Mouse (Mus musculus): ENCODE results near the gene Ebf1. TPM values are rescaled to one million over a fixed set of nuclear protein-coding genes. Genes with fewer than 3 reads are reported as not detected.

Ebf1 gene
- total RNA-seq, 1 experiment from 2014 or later = 184 TPM

- no peak for ATAC-seq (ENCODE audit: extremely low read depth, insufficient number of reproducible peaks, low FRiP score, poor library complexity, severe bottlenecking)
These were observed 144.2 kb downstream of the Ebf1 start for GRCm38 (mm10) chr11:44761128-44761996.

DNA sequence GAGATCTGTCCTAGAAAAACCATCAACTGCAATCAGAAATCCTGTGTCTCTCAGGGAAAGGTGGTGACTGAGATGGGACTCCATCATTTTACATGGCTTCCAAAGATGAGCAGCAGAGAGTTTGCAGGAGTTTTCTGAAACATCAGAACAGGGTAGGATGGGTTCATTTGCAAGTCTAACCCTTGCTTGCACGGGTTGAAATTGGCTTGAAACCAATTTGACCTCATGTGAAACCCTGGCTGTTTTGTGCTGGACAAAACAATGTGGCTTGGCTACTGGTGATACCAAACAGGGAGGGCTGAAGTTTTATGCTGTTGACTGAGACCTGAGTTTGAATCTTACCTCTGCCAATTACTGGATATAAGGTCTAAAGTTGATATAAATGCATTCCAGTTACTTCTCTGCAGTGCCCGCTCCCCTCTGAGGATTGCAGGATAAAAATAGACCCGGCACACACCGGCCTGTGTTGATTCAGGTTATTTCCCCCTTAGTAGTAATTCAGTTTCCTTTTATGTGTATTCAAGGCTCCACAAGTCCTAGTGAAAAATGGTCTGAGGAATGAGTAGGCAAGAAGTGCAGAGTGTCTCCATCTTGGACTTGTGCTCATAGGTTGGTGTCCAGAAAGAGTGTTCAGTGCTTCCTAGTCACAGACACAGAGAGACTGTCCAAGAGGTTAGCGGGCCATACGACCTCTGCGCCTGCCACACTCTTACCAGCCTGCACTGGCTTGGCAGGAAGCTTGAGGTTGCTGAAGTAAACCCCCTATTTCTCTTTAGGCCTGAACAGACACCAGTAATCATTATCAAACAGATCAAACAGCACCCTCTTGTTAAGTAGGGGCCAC, 147.1 kb downstream of the Ebf1 start:
- ATAC-seq (ENCODE audit: extremely low read depth, insufficient number of reproducible peaks, low FRiP score, poor library complexity, severe bottlenecking) = peak; percentile 38; the same call in 1 of the 2 replicates

DNA sequence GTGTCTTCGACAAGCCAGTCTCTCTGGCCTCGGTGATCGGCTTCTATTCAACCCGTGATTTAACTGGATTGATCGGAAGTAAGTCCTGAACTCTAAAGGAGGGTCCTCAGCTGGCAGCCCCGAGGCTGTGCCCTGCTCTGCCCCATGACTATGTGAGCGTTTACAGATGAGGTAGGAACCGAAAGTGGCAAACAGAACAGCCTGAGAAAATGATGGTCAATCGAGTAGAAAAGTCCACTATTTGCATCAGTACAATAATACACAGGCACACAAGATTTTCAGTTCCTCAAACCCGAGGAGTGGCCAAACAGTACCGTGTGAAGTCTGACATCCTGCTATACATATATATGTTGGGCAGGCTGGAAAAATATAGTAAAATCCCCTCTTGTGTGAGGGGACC, 147.9 kb downstream of the Ebf1 start:
- ATAC-seq (ENCODE audit: extremely low read depth, insufficient number of reproducible peaks, low FRiP score, poor library complexity, severe bottlenecking) = peak; percentile 80

- ATAC-seq (ENCODE audit: extremely low read depth, insufficient number of reproducible peaks, low FRiP score, poor library complexity, severe bottlenecking) = no peak
These were observed 149.1 kb downstream of the Ebf1 start for GRCm38 (mm10) chr11:44766246-44766645.

GRCm38 (mm10) chr11:44767322-44767721, 150.2 kb downstream of the Ebf1 start:
- no peak for ATAC-seq (ENCODE audit: extremely low read depth, insufficient number of reproducible peaks, low FRiP score, poor library complexity, severe bottlenecking)

DNA sequence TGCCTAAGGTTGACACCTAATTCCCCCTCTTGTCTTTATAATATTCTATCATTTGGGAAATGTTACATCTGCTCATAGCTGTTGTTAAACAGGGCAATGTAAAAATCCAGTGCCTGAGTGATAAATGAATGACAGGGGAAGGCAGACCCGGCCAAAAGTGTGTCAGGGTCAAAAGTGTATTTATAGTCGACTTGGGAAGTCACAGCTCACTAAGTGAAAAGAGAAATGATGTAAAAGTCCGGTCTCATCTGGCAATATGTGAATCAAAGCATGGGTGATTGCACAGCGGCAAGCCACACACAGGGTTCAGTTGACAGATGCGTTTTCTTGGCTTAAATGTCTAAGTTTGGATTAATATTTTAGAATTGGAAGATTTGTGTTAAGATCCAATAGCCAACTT, 151.2 kb downstream of the Ebf1 start:
- no peak for ATAC-seq (ENCODE audit: extremely low read depth, insufficient number of reproducible peaks, low FRiP score, poor library complexity, severe bottlenecking)

- ATAC-seq (ENCODE audit: extremely low read depth, insufficient number of reproducible peaks, low FRiP score, poor library complexity, severe bottlenecking) = no peak
These were observed 154.0 kb downstream of the Ebf1 start for GRCm38 (mm10) chr11:44770989-44771564.

- ATAC-seq (ENCODE audit: extremely low read depth, insufficient number of reproducible peaks, low FRiP score, poor library complexity, severe bottlenecking) = peak; percentile 27; the same call in 1 of the 2 replicates
These were observed 157.3 kb downstream of the Ebf1 start for GRCm38 (mm10) chr11:44774411-44774810.

DNA sequence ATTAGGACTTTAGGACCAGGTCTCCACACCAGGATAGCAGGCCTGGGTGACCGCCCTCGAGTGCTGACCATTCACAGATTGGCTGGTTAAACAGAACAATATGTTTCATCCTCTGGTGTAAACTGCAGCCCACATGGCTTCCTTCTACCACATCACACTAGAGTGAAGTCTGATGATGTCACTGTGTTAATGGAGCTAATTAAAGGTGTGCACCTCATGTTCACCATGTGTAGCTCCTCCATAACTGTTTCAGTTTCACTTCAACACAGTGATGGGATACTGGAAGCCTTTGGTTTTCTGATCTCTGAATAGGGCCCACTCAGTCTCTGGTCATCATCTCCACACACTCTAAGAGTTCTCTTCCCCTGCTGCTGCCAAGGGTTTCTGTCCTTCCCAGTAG, 158.4 kb downstream of the Ebf1 start:
- ATAC-seq (ENCODE audit: extremely low read depth, insufficient number of reproducible peaks, low FRiP score, poor library complexity, severe bottlenecking) = peak; percentile 81

GRCm38 (mm10) chr11:44776556-44776955, 159.4 kb downstream of the Ebf1 start:
- no peak for ATAC-seq (ENCODE audit: extremely low read depth, insufficient number of reproducible peaks, low FRiP score, poor library complexity, severe bottlenecking)

DNA sequence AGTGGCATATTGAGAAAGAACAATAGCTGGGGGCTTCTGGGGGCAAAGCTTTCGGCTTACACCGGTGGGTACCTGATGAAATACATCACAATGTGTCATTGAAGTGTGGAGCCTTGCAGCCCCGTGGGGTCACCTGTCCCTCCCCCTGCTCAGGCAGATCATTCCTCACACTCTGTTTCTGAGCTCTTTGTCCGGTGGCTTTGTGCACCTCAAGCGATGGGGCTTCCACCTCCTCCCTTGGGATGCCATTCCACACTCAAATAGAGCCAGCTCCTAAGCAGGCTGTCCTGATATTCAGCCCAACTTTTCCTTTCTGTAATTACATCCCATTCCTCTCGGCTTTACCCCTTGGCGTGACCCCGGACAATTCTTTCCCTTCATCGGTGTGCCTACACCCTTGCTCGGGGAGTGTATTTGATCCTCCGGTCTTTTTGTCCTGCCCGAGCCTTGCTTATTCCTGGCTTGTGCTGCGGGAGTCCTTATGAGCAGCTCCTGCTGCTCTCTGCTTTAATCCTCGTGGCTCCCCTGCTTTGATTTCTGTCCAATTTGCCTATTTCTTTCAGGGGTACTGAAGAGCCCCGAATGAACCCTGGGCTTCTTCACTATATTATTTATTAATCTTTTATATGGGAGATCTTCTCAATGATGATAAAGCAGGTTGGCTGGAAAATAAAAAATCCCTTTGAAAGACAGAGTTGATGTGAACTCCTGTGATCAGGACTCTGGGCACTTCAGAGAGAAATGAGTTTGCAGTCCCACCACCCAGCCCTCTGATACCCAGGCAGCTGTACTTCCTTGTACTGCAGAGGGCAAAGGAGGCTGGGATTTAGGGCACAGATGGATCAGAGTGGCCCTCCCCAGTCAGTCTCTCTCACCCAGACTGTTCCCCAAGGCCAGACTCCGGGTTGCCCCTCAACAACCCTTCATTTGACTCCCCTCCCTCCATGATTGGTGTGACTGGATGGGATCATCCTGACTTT, 160.5 kb downstream of the Ebf1 start:
- no peak for ATAC-seq (ENCODE audit: extremely low read depth, insufficient number of reproducible peaks, low FRiP score, poor library complexity, severe bottlenecking)

- no peak for ATAC-seq (ENCODE audit: extremely low read depth, insufficient number of reproducible peaks, low FRiP score, poor library complexity, severe bottlenecking)
These were observed 161.9 kb downstream of the Ebf1 start for GRCm38 (mm10) chr11:44779030-44779429.

- no peak for ATAC-seq (ENCODE audit: extremely low read depth, insufficient number of reproducible peaks, low FRiP score, poor library complexity, severe bottlenecking)
These were observed 167.3 kb downstream of the Ebf1 start for GRCm38 (mm10) chr11:44784255-44785029.

DNA sequence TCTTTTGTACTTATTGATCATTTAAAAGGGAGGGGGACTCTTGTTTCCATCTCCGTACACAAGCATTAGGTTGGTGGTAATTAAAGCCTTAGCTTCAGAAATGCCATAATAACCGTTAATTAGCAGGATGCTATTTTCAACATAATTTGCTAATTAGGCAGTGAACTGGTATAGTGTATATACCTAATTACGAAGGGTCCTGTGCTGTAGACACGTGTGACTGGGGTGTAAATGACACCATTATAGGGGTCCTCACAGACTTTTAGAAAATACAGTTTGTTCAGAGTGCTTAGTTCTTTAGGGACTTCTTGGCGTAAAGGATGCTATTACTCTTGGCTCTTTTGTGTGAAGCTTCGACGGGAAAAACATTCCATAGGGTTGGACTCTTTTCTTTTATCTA, 167.9 kb downstream of the Ebf1 start:
- ATAC-seq (ENCODE audit: extremely low read depth, insufficient number of reproducible peaks, low FRiP score, poor library complexity, severe bottlenecking) = no peak

DNA sequence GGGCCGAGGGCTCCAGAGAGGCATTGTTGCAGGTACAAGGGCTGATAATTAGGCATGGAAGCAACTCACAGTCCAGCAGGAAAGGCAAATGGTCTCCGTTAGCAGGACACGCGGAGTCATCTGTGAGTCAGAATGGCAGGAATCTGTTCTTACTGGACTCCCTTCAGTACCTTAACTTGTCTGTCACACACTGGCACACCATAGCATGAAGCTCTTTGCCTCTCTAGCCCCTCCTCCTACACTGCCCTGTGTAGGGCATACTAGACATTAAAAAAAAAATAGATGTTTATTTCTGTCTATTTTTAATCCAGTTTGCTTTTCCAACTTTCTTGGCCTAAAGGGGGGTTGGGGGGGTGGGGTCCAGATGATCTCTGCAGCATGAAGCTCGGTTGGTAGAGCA, 168.4 kb downstream of the Ebf1 start:
- ATAC-seq (ENCODE audit: extremely low read depth, insufficient number of reproducible peaks, low FRiP score, poor library complexity, severe bottlenecking) = no peak

GRCm38 (mm10) chr11:44788003-44788402, 170.9 kb downstream of the Ebf1 start:
- no peak for ATAC-seq (ENCODE audit: extremely low read depth, insufficient number of reproducible peaks, low FRiP score, poor library complexity, severe bottlenecking)

GRCm38 (mm10) chr11:44792816-44793215, 175.7 kb downstream of the Ebf1 start:
- ATAC-seq (ENCODE audit: extremely low read depth, insufficient number of reproducible peaks, low FRiP score, poor library complexity, severe bottlenecking) = no peak

- ATAC-seq (ENCODE audit: extremely low read depth, insufficient number of reproducible peaks, low FRiP score, poor library complexity, severe bottlenecking) = no peak
These were observed 177.8 kb downstream of the Ebf1 start for GRCm38 (mm10) chr11:44794883-44795282.

All from neutrophil, adult 5-6 weeks (primary cell).